Mouse (Mus musculus): ENCODE measurements at regions not wholly inside any gene's neighbourhood (a gene's known extent, or its start where the extent isn't known, plus 50 kb on each side); places are given as distances from the start of the nearest gene placed in this dataset.

DNA sequence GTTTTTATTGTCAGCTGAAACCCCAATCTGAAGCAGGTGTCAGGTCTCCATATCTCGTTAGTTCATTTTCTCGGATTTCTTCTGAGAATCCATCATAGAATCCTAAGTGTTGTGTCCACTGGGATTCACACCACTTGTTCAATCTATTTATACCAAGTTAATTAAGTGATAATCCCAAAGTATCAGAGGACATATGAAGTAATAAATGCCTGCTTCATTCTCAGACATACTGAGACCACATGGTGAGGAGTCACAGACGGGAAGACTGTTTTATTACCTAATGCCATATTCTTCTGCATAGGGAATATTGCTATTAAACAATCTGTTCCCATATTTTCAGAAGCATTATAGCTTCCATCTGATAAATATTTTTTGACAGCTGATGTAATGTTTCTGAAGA, 863.5 kb downstream of the Pdha2 start:
- H3K27ac ChIP-seq (ENCODE audit: low read length): no peak overlapping the region
- H3K4me1 ChIP-seq (ENCODE audit: control insufficient read depth, insufficient read depth, low read length): no peaks in the 10 kb centered on the region
- no peak overlapping the region for H3K4me2 ChIP-seq (ENCODE audit: low read length)
- H3K4me3 ChIP-seq (ENCODE audit: low read depth, low read length): no peak overlapping the region
- no peak overlapping the region for H3K9ac ChIP-seq (ENCODE audit: low read depth, low read length)
- no peaks in the 10 kb centered on the region for H3K9me3 ChIP-seq (replicated peaks; ENCODE audit: control insufficient read depth, low read length, poor library complexity, severe bottlenecking)
- no peaks in the 10 kb centered on the region for H3K36me3 ChIP-seq (ENCODE audit: control insufficient read depth, insufficient read depth, low read length)
- WGBS: 44% methylated on average over 3 of the region's 3 CpGs
- ATAC-seq: no peak
- no peaks in the 10 kb centered on the region for H3K27me3 ChIP-seq (ENCODE audit: control insufficient read depth, insufficient read depth, low read depth, low read length)

DNA sequence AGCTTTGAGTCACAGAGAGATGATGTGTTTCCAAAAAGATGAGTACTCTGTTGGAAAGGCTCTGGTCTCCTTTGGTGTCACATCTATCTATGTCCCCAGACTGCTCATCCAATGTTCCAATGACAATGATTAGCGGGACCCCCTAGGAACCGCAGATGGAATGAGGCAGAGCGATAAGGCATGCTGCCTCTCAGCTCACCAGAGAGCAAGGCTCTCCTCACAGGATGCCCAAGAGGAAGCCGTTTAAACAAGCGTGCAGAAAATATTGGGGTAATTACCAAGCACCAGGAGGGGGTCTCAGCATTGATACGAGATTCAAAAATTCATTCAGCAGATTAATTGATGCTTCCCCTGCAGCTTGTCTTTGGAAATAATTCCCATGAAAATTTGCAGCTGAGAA, 871.5 kb downstream of the Pdha2 start:
- H3K4me2 ChIP-seq (ENCODE audit: low read length): no peak overlapping the region
- 36% methylated on average over 6 of the region's 6 CpGs for WGBS
- H3K9me3 ChIP-seq (replicated peaks; ENCODE audit: control insufficient read depth, low read length, poor library complexity, severe bottlenecking): no peaks in the 10 kb centered on the region
- H3K9ac ChIP-seq (ENCODE audit: low read depth, low read length): no peak overlapping the region
- peak; percentile 89 for ATAC-seq
- H3K36me3 ChIP-seq (ENCODE audit: control insufficient read depth, insufficient read depth, low read length): no peaks in the 10 kb centered on the region
- H3K4me1 ChIP-seq (ENCODE audit: control insufficient read depth, insufficient read depth, low read length): peaks cover 4% of the 10 kb centered on the region; the same call in 1 of the 2 replicates
- no peak overlapping the region for H3K4me3 ChIP-seq (ENCODE audit: low read depth, low read length)
- no peak overlapping the region for H3K27ac ChIP-seq (ENCODE audit: low read length)
- no peaks in the 10 kb centered on the region for H3K27me3 ChIP-seq (ENCODE audit: control insufficient read depth, insufficient read depth, low read depth, low read length)

DNA sequence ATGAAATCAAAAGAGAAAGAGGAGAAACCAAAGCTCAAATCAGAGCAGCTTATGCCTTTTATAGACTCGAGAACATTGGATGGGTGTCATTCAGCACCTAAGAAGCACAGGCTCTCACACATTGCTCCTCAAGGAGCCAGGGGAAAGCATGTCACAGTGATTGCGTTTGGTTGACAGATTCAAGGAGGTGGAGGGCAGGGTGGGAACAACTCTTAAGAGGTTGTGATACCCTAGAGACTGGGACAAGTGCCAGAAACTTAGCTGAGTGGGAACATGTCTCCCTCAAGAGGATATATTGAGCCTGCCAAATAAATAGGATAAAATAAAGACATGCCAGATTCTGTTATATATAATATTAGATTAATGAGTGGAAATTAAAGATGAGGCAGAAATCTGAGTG, 898.4 kb downstream of the Pdha2 start:
- Histone ChIP-seq H3K9ac (ENCODE audit: low read depth, low read length) (no peak overlapping the region), H3K36me3 (ENCODE audit: control insufficient read depth, insufficient read depth, low read length) (no peaks in the 10 kb centered on the region), H3K27me3 (ENCODE audit: control insufficient read depth, insufficient read depth, low read depth, low read length) (no peaks in the 10 kb centered on the region), H3K9me3 (replicated peaks; ENCODE audit: control insufficient read depth, low read length, poor library complexity, severe bottlenecking) (no peaks in the 10 kb centered on the region), H3K27ac (ENCODE audit: low read length) (no peak overlapping the region), H3K4me1 (ENCODE audit: control insufficient read depth, insufficient read depth, low read length) (no peaks in the 10 kb centered on the region), H3K4me2 (ENCODE audit: low read length) (no peak overlapping the region), H3K4me3 (ENCODE audit: low read depth, low read length) (no peak overlapping the region)
- 58% methylated on average over 2 of the region's 2 CpGs for WGBS
- no peak for ATAC-seq

DNA sequence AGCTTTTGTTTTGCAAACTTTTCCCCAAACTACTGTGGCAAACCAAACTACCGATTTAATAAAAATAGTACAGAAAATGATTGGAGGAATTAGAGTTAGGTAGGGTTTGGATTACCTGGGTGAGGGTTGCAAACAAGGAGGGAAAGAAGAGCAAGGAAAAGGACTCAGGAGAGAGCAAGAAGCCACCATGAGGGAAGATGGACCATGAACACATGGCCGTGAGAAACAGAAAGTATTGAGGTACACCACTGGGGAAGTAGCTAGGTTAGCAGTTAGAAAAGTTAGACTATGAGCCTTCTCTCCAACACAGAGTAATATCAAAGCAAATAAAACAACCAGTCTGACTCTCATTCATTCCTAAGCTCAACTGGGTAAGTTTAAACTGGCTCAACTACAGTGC, 912.8 kb downstream of the Pdha2 start:
- no peaks in the 10 kb centered on the region for H3K36me3 ChIP-seq (ENCODE audit: control insufficient read depth, insufficient read depth, low read length)
- 89% methylated on average over 2 of the region's 2 CpGs for WGBS
- no peak for ATAC-seq

More for the DNA sequence above, 912.8 kb downstream of the Pdha2 start:
- H3K4me3 ChIP-seq (ENCODE audit: low read depth, low read length): no peak overlapping the region
- no peak overlapping the region for H3K27ac ChIP-seq (ENCODE audit: low read length)
- no peak overlapping the region for H3K9ac ChIP-seq (ENCODE audit: low read depth, low read length)
- H3K4me1 ChIP-seq (ENCODE audit: control insufficient read depth, insufficient read depth, low read length): no peaks in the 10 kb centered on the region
- H3K27me3 ChIP-seq (ENCODE audit: control insufficient read depth, insufficient read depth, low read depth, low read length): no peaks in the 10 kb centered on the region
- H3K4me2 ChIP-seq (ENCODE audit: low read length): no peak overlapping the region
- no peaks in the 10 kb centered on the region for H3K9me3 ChIP-seq (replicated peaks; ENCODE audit: control insufficient read depth, low read length, poor library complexity, severe bottlenecking)
